Mouse (Mus musculus) urinary bladder, adult 2 months (tissue): ENCODE results near the gene 2210408I21Rik. TPM values are rescaled to one million over a fixed set of nuclear protein-coding genes. Genes with fewer than 3 reads are reported as not detected.

Source experiments
- DNase-seq: peaks from one replicate; pipeline ENCODE4 v3.0.0; 2022; ENCODE audit warnings: low spot score
- polyA plus RNA-seq: library from polyadenylated mRNA; depleted of rRNA; stranded (reverse); fragments of >200 nt; gene quantifications from 2 replicates; pipeline ENCODE4 v1.2.3, GENCODE M21; 2012

Gene 2210408I21Rik
- polyA plus RNA-seq, 1 experiment = 3.3 TPM

GRCm38 (mm10) chr13:77275172-77275747, 139.9 kb downstream of the 2210408I21Rik start:
- DNase-seq = no peak

GRCm38 (mm10) chr13:77278659-77279413, 143.5 kb downstream of the 2210408I21Rik start:
- no peak for DNase-seq

- DNase-seq = no peak
These were observed 160.2 kb downstream of the 2210408I21Rik start for GRCm38 (mm10) chr13:77295519-77295918.

- no peak for DNase-seq
These were observed 188.8 kb downstream of the 2210408I21Rik start for GRCm38 (mm10) chr13:77324101-77324500.

DNA sequence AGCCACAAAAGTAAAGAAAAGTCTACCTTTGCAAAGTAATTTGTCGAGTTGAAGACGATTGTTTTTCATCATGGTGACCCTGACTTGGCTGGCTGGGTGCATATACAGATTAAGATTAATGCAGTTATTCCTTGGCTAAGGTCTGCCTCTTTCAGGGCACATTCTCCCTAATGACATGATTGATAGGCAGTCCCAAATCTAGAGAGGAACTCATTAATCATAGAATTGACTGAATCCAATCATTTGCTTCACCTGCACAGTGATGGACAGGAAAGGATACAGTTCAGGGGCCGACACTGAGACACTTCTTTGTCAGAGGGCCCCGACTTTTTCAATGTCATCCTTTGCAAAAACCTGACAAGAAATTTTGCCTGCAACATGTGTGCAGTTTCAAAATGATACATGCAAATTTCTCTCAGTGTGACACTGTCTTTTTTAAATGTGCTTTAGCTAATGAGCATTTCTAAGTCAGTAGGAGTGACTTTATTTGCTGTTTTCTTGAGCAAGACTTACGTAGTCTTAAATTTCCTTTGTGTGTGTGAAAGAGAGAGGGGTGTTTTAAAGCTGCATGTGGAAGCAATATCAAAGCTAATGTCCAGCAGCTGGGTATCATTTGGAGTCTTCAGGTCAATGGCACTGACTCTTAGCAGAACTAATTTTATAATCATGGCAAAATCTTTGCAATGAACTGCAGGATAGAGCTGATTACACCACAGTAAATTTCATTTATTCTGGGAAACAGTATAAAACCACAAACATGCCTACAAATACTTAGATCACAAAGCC, 191.0 kb downstream of the 2210408I21Rik start:
- DNase-seq = no peak

DNA sequence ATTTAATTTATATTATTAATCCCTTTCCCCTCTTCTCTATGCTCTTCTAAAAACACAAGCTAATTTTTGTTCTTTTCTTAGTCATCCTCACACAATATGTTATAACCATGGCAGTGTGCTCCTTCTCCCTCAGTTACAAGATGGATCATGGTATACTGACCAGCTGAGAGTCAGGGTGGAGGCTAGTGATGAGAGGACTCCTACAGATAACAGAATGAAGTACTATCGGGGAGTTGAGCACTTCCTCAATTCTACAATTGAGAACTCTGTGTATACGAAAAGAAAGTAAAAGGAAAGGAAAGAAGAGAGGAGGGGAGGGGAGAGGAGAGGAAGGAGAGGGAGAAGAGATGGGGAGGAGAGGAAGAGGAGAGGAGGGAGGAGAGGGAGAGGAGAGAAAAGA, 206.8 kb downstream of the 2210408I21Rik start:
- no peak for DNase-seq

- no peak for DNase-seq
These were observed 250.2 kb downstream of the 2210408I21Rik start for GRCm38 (mm10) chr13:77385448-77385970.

GRCm38 (mm10) chr13:77386001-77386400, 250.7 kb downstream of the 2210408I21Rik start:
- DNase-seq = no peak

DNA sequence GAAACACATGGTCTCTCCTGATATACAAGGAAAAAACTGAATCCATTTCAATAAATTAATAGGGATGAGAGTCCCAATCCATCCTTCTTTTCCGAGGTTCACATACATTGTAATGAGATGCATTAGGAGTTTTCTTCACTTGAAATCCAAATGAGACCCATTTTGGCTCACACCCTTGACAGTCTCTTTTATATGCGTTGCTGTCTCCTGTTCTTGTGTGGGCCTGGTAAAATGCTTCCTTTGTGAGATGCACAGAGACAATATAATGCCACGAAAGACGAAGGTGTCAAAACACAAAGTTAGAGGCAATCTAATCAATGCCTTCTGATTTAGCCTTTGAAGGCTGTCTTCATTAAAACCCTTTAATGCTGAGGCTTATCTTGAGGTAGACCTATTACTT, 252.8 kb downstream of the 2210408I21Rik start:
- no peak for DNase-seq

DNA sequence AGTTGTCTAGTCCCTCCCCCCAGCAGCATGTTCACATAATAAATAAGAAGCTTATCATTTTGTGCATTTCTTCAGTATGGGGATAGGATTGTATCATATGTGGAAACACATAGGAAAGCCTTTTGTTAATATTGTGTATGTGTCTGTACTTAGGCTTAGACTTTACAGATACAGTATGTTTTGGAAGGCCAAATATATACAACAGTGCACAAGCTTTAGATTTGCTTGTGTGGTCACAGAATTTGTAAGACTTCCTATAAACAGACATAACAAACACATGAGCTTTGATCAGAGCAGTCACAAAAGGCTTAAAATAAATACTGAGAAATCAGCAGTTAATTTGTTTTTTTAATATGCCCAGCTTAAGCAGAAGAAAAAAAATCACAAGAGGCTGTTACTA, 253.9 kb downstream of the 2210408I21Rik start:
- no peak for DNase-seq

DNA sequence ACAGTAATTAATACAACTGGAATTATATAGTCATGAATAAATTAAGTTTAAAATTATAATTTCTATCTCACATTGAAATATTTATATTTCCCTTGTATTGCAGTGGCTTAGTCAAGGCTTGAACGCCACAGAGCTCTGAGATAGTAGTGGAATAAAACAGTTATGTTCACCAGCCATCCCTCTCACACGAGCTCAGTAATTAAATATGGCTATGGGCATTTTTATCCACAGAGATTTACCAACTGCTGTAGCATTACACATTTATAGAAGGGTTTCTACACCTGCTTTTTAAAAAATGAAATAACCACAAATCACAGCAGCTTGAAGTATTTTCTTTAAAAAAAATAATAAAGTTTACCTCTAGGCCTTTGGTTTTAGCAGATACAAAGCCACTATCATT, 261.0 kb downstream of the 2210408I21Rik start:
- no peak for DNase-seq

DNA sequence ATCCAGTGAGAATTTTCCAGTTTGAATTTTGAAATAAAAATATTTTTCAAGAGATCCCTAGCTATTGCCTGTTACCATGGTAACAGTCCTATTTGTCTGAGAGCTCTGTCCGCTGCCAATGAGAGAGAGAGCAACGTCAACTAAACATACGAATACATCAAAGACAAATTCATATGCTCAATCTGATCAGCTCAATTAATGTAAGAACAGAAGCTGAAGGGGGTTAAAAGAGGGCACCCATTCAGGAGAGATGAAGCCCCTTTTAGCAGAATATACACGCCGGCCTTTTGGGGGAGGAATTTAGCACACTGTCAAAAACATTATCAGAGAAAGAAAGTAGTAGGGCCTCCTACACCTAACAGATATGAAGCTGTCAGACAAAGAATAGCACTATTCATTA, 261.6 kb downstream of the 2210408I21Rik start:
- no peak for DNase-seq

DNA sequence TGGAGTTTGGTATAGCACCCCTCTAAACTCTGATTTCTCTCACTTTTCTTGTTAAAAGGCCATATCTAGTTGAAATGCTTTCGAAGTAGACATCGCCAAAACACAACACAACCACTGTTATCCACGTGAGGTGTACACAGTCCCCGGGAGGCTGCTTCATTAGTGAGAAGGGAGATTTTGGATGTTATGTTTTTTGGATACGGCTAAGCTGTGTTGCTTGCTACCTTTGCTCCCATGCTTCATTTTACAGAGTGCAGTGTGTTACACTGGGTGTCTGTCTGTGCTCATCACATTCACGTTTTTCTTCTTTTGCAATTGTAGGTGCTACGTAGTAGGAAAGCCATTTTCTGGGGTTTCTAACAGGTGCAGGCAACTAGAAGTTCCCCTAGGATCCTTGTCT, 262.3 kb downstream of the 2210408I21Rik start:
- no peak for DNase-seq

DNA sequence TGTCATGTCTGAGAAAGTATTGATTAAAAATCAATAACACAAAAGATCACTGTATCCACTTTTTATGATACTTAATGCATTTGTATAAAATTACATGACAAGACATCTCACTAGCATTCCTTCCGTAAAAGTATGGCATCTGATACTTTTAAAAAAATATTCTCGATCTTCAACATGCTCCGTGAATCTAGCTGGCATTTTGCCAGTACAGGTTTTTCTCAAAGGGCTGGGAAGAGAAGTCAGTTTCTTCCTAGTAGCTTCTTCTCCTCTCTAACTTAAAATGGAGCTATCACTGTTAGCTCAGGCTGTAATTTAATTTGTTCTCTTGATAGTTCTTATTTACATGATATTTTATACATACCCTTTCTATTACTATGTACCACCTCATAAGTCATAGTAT, 263.1 kb downstream of the 2210408I21Rik start:
- no peak for DNase-seq

DNA sequence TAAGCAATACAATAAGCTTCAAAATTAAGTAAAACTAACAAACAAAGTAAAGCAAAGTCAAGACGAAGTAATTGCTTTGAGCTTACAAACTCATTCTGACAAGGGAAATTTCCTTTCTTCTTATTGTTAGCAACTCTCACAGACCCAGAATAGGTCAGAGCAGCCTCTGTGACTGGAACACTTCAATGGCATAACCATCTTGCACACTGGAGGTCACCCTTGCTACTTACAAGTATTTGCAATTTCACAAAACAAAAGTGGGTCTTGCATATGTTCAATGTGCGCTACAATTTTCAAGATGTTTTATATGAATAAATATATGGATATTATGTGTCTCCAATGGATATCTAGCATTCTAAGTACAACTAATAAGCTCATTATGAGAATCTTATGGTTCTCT, 265.4 kb downstream of the 2210408I21Rik start:
- no peak for DNase-seq

GRCm38 (mm10) chr13:77408530-77408929, 273.2 kb downstream of the 2210408I21Rik start:
- DNase-seq = no peak

DNA sequence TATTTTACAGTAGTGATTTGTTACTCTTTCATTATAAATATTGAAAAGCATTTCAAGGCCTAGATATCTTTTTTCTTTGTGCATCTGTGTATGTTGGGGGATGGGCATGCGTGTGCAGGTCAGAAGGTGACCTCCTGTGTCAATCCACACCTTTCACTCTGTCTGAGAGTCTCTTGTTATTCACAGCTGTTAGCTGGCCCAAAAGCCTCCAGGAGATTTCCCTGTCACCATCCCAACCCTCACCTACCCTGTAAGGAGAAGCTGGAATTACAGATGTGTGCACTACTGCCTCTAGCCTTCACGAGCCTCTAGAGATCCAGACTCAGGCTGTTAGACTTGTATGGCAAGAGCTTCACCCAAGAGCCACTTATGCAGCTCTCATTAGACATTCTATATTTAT, 274.5 kb downstream of the 2210408I21Rik start:
- DNase-seq = no peak

DNA sequence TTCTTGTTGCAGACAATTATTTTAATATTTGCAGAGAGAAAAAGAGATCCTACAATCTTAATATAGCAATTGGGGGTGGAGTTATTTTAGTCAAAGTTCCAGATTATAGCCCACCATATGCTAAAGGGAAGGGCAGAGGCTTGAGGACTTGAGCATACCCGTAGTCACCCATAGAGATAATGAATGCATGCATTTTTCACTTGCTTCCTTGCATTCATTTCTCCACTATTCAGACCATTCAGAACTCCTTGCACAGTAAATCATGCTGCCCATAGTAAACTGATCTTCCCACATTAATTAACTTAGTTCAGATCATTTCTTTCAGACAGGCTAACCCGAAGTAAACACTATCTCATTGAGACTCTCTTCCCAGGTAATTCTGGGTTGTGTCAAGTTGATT, 277.5 kb downstream of the 2210408I21Rik start:
- no peak for DNase-seq

DNA sequence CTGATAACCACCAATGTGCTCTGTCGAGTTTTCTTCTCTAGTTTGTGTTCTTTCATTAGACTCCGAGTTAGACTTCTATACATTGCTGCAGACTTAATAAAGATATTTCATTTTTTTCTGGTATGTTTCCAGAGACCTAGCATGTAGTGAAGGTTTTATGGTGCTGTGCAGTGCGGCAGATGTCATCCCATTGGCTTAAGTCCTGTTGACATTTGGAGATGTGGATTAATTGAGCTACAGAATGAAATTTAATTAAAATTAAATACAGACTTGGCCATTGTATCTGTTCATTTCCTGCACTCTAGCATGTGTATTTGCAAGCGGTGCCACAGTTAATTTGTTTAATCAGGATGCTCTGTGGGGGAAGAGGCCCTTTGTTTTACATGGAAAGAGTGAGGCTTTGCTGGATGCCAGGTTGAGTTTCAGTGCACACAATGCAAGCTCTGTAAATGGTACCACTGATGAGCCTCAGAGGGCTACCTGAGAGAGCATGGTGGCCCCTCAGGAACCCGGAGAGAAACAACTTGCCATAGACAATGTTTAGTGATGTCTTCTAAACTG, 314.7 kb downstream of the 2210408I21Rik start:
- DNase-seq = no peak

DNA sequence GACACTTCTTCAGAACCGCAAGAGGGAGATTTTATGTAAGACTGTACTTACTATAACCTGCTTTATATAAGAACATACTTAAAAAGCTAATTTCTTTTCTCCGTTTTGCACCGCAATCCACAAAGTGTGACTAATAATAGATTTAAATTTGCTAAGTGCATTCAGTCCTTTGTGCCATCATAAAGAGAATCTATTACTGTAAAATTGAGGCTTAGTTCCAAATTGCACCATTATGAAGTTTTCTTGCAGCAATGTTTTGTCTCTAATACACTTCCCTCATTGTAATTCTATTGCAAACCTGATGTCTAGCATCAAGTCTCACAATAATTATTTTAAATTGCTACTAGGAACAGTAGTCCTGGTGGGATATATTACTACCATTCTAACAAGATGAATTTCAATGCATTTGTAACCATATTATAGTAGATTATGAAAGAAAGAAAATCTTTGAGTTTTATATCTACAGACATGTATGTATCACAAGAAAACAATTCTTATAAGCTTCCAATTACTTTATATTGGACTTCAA, 334.8 kb downstream of the 2210408I21Rik start:
- no peak for DNase-seq

- no peak for DNase-seq
These were observed 341.1 kb downstream of the 2210408I21Rik start for GRCm38 (mm10) chr13:77476420-77476819.
